Mouse (Mus musculus) cerebellum, adult 2 months (tissue): Measurements from ENCODE around the gene Spata21. TPM values are rescaled to one million over a fixed set of nuclear protein-coding genes. Genes with fewer than 3 reads are reported as not detected.

Experiments
- DNase-seq, 2 experiments: peaks; one replicate each; pipeline ENCODE4 v3.0.0; 2021
- H3K27ac ChIP-seq: fragments of 200-500 bp; 2 replicates; pipeline ENCODE4 v1.5.1; 2012; ENCODE audit warnings: low read length, control low read depth, inconsistent platforms; ENCODE audit not compliant: insufficient read depth
- H3K27me3 ChIP-seq: fragments of 200-500 bp; 2 replicates; pipeline ENCODE4 v1.6.1; 2012; ENCODE audit warnings: inconsistent platforms, mild to moderate bottlenecking, low read length, moderate library complexity; ENCODE audit not compliant: control insufficient read depth, insufficient read depth
- H3K4me1 ChIP-seq: fragments of 200-500 bp; 2 replicates; pipeline ENCODE4 v1.6.1; 2011; ENCODE audit warnings: low read length; ENCODE audit not compliant: control insufficient read depth, insufficient read depth
- H3K4me3 ChIP-seq: fragments of 200-500 bp; replicated peaks from 2 replicates; pipeline ENCODE3; 2011; ENCODE audit warnings: mild to moderate bottlenecking, low read depth, low read length, control low read depth; ENCODE audit not compliant: insufficient read depth
- CTCF ChIP-seq: fragments of 200-500 bp; IDR thresholded peaks from 2 replicates; pipeline ENCODE4 v1.5.1; 2011; ENCODE audit warnings: low read depth, mild to moderate bottlenecking, control low read depth, low read length, moderate library complexity, borderline replicate concordance; ENCODE audit not compliant: insufficient read depth
- POLR2A ChIP-seq: fragments of 200-500 bp; IDR thresholded peaks from 2 replicates; pipeline ENCODE4 v1.6.1; 2011; ENCODE audit warnings: low read length, control low read depth, borderline replicate concordance; ENCODE audit not compliant: insufficient read depth
- WGBS: fragments of 180-500 bp; shearing (Covaris S2); methylation state at CpG from one replicate; pipeline ENCODE4 v1.1.7; 2018; 5-methylcytosine and 5-hydroxymethylcytosine counted together
- polyA plus RNA-seq: library from polyadenylated mRNA; depleted of rRNA; stranded (reverse); fragments of >200 nt; gene quantifications from 2 replicates; pipeline ENCODE4 v1.2.3, GENCODE M21; 2012; rRNA removed

Gene Spata21
- polyA plus RNA-seq, result 0.21 and 0.48 TPM in 2 replicates

DNA sequence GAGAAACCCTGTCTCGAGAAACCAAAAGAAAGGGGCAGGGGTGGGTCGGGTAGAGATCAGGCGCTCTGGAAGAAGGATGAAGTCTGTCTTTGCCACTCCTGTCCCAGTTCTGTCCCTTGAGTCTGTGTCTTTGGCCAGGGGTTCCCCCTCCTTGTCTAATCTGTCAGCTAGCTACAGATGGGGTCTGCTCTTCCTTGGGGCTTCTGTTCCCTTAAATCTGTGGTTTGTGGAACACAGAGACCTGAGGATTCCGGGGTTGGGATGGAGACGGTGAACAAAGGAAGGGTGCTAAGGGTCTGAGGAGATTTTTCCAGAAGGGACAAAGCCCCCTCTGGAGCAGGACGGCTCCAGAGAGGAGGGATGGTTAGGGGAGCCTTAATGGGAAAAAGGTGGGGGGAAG lies at the start of gene Spata21:
Spata21 (plus strand) TSS at position 301 of the 400 bp plus-strand sequence.
- Histone ChIP-seq H3K27me3 (no peaks in the 10 kb centered on the region), H3K4me3 (no peak within 1 kb of the TSS), H3K4me1 (no peaks in the 10 kb centered on the region), H3K27ac (no peak within 1 kb of the TSS)
- no peak for DNase-seq
- no peak for TF ChIP-seq CTCF
- TF ChIP-seq POLR2A, result no peak
- 78% methylated on average over 6 of the region's 6 CpGs for WGBS

DNA sequence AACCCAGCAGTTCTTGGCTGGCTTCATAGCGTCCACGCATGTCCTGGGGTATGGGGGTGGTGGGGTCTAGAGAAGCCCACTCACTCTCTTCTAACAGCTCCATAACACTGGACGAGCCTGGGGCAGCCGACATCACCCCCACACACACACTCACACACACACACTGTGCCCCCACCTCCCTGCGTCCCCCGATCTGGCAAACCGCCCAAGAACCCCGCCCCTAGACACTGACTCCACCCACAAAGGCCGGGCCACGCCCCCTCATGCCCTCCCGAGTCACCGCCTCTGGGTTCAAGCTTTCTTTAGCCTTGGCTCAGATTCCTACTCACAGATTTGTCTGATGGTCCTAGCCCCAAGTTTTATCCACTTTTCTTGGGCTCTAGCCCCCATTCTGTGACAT lies 47.0 kb upstream of the Spata21 start:
- TF ChIP-seq CTCF (no peak), POLR2A (no peak)
- Histone ChIP-seq H3K4me3 (no peak overlapping the region), H3K27me3 (no peaks in the 10 kb centered on the region), H3K27ac (no peak overlapping the region), H3K4me1 (no peaks in the 10 kb centered on the region)
- WGBS, result 40% methylated on average over 12 of the region's 12 CpGs
- no peak for DNase-seq

DNA sequence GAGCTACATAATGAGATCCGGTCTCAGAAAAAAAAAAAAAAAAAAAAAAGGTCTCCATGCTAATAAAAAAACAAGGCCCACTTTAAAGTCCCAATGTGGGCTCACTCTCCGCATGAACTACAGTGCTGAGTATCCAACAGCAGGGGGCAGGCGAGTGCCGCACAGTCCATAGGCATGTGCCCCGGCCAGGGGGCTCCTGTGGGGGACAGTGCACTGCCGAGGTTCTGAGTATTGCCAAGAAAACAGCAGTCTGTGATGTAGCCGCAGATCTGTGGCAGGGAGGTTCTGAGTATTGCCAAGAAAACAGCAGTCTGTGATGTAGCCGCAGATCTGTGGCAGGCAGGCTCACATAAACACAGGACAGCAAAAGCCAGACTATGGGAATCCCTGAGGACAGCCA lies 43.3 kb upstream of the Spata21 start:
- WGBS, result 6% methylated on average over 8 of the region's 8 CpGs
- H3K4me1 ChIP-seq, result no peaks in the 10 kb centered on the region
- TF ChIP-seq CTCF (peak; percentile 82), POLR2A (no peak)
- peak; percentile 44 to 58 for DNase-seq
- no peak overlapping the region for H3K4me3 ChIP-seq
- no peak overlapping the region for H3K27ac ChIP-seq
- no peaks in the 10 kb centered on the region for H3K27me3 ChIP-seq

DNA sequence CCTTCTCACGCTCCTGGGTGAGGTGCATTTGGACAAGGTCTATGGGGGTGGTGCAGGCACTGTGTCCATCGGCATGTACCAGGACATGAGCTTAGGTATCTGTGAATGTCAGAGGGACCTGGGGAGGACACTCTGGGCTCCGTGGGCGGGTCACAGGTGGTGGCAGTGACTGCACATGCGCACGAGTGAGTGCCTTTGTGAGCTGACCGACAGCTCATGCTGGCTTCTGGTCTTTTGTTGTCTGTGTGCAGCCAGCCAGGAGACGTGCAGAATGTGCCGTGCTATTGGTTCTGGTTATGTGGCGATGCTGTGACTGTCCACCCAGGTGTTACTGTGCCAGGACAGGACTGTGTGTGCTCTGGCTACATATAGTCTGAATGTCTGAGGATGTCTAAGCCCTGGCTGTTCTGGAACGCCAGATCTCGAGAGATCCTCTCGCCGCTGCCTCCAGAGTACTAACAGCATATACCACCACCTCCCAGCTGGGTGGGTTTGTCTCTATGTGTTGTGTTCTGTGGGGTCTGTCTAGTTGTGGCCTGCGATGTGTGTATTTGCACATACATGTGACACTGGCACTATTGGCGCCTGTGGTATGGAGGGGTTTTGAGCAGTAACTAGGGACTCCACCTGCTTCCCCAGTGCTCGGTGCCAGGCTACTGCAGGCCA lies 39.2 kb upstream of the Spata21 start:
- DNase-seq, result no peak
- peaks cover 12% of the 10 kb centered on the region for H3K4me1 ChIP-seq
- H3K27me3 ChIP-seq, result no peaks in the 10 kb centered on the region
- WGBS, result 51% methylated on average over 17 of the region's 17 CpGs
- TF ChIP-seq CTCF, result no peak
- TF ChIP-seq POLR2A, result no peak
- H3K4me3 ChIP-seq, result no peak overlapping the region
- no peak overlapping the region for H3K27ac ChIP-seq

DNA sequence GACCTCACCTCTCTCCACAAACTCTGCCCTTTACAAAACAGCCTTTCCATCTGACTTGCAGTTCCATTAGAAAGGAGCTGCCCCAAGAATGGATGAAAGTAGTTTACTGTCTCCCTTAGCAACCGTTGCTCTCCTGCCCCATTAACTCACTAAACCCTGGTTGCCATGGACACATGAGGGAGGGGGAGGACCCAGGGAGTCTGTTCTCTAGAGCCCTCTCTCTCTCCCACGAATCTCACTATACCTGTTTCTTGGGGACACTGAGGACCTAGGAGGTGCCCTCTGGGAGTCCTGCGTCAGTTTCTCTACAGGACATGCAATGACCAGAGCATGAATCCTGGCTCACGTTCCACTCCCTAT lies 38.7 kb upstream of the Spata21 start:
- H3K4me3 ChIP-seq, result no peak overlapping the region
- 36% methylated on average over 4 of the region's 4 CpGs for WGBS

DNA sequence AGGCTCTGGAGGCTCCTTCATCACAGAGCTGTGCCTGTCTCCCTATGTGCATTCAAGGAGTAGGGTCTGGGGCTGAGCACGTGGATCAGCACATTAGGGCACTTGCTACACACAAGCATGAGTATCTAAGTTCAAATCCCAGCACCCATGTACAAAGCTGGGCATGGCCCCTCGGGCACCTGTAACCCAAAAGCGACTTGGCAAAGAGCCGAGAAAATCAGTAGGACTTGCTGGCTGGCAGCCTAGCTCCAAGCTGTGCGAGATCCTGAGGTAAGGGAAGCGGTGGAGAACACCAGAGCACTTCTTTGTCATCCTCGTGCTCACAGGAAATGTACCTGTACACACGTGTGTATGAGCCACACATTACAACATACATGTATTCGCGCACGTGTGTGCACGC lies 35.7 kb upstream of the Spata21 start:
- H3K4me1 ChIP-seq, result peaks cover 16% of the 10 kb centered on the region
- no peaks in the 10 kb centered on the region for H3K27me3 ChIP-seq
- 45% methylated on average over 12 of the region's 12 CpGs for WGBS

More for the DNA sequence above, 38.7 kb upstream of the Spata21 start:
- Histone ChIP-seq H3K27ac (no peak overlapping the region), H3K27me3 (no peaks in the 10 kb centered on the region), H3K4me1 (peaks cover 16% of the 10 kb centered on the region)
- TF ChIP-seq POLR2A (no peak), CTCF (no peak)
- DNase-seq, result no peak

DNA sequence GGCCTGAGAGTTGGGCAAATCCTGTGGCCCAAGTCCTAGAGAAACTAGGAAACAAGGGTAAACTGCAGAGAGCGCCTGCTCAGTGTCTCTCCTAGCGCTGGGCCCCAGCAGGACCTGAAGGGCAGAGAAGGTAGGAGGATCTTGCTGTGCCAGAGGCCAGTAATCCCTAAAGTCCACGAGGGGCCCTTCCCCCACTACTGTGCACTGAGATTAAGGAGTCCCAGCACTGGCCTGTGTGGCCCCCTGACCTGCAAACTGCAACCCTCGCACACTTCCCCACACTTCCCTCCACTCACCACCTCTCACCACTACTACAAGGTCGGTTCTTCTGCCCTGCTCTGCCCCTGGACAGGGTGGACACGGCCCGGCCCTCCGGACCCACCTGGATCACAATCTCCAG lies 35.0 kb upstream of the Spata21 start:
- peak overlapping the region; percentile 18; the same call in 1 of the 2 replicates for H3K27ac ChIP-seq
- DNase-seq, result no peak
- 37% methylated on average over 8 of the region's 8 CpGs for WGBS
- H3K4me1 ChIP-seq, result peaks cover 16% of the 10 kb centered on the region
- H3K27me3 ChIP-seq, result no peaks in the 10 kb centered on the region
- no peak for TF ChIP-seq CTCF
- TF ChIP-seq POLR2A, result no peak
- H3K4me3 ChIP-seq, result peak overlapping the region; percentile 31

More for the DNA sequence above, 35.7 kb upstream of the Spata21 start:
- no peak overlapping the region for H3K4me3 ChIP-seq
- TF ChIP-seq POLR2A (no peak), CTCF (no peak)
- no peak for DNase-seq
- H3K27ac ChIP-seq, result no peak overlapping the region

DNA sequence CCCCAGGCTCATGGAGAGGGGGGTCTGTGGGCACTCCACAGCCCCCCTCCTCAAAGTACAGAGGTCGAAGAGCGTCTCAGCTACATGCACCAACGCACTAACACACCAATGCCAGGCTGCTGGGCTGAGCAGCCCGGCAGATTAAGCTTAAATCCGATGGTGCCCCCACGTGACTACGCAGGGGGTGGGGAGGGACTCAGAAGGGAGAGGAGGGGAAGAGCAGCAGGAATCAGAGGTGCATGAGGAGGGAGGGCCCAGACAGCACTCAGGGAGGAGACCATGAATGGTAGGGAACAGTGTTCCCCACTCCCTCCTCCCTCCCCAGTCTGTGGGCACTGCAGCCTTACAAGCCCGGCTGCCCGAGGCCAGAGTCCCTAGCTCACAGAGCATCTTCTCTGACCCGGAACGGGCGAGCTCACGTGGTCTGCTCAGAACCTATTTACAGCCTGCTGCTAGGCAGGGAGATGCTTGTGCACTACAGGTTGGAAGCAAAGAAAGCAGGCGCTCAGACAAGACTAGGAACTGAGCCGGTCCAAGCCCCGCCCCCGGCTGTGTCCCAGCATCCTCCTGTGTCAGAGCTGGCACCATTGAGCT lies 34.5 kb upstream of the Spata21 start:
- H3K27me3 ChIP-seq, result no peaks in the 10 kb centered on the region
- TF ChIP-seq POLR2A (no peak), CTCF (no peak)
- peak overlapping the region; percentile 31 for H3K4me3 ChIP-seq
- H3K27ac ChIP-seq, result peak overlapping the region; percentile 18
- H3K4me1 ChIP-seq, result peaks cover 16% of the 10 kb centered on the region
- WGBS, result 10% methylated on average over 17 of the region's 17 CpGs
- peak; percentile 72 to 77 for DNase-seq

DNA sequence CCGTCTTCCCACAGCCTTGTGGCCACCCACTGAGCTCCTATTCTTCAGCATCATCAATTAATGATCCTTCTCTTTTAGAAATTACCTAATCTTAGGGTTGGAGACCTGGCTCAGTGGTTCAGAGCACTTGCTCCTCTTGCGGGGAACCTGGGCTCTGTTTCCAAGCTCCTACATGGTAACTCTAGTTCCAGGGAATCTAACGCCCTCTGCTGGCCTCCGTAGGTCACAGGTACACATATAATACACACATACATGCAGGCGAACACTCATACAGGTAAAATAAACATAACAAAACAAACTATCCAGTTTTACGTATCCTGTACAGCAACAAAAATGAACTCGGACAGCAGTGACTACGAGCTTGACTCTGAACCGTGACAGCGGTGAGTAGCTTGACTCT lies 31.2 kb upstream of the Spata21 start:
- TF ChIP-seq CTCF (no peak), POLR2A (no peak)
- DNase-seq, result no peak
- Histone ChIP-seq H3K4me3 (no peak overlapping the region), H3K27me3 (no peaks in the 10 kb centered on the region), H3K4me1 (peaks cover 19% of the 10 kb centered on the region), H3K27ac (no peak overlapping the region)
- 96% methylated on average over 10 of the region's 10 CpGs for WGBS
